Mouse (Mus musculus) spleen, postnatal 4 days (tissue): ENCODE measurements at regions not wholly inside any gene's neighbourhood (a gene's known extent, or its start where the extent isn't known, plus 50 kb on each side); places are given as distances from the start of the nearest gene placed in this dataset.

Source experiments
- DNase-seq, 2 experiments: peaks; one replicate each; pipeline ENCODE4 v3.0.0; 2022; ENCODE audit warnings: low spot score in 2 of 2

DNA sequence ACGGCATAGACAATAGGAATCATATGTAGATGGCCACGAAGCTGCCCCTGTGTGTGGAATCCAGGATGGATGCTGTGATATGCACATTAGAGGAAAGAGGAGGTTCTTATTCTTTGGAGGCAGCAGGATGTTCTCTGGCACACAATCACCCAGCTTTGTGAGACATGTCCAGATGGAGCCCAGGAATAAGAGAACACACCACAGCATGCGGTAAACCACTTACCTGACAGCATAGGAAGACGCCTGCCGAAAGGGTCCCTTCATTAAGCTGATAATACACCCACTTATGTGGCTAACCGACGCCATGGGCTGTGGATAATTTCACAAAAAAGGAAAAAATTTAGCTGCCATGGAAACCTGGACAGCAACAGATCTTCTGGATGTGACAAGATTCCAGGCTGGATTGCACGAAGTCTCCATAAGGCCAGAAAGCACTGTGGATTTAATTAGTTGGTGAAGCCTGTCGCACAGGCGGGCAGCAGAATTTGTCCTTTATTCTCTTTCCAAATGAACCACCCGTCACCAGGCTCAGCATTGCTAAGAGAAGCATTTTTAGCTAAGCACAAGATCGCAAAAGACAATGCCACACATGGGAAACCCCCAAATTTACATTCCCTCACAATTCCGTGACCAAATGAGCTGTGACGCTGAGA is 61.5 kb upstream of the Nrp1 start:
- no peak for DNase-seq

GRCm38 (mm10) chr8:128302322-128302721 is 56.1 kb upstream of the Nrp1 start:
- no peak for DNase-seq
